Mouse (Mus musculus): Measurements from ENCODE around the gene Ccn2. TPM values are rescaled to one million over a fixed set of nuclear protein-coding genes. Genes with fewer than 3 reads are reported as not detected.

Gene Ccn2
- polyA plus RNA-seq, 1 experiment from 2014 or later: 29.5 TPM

DNA sequence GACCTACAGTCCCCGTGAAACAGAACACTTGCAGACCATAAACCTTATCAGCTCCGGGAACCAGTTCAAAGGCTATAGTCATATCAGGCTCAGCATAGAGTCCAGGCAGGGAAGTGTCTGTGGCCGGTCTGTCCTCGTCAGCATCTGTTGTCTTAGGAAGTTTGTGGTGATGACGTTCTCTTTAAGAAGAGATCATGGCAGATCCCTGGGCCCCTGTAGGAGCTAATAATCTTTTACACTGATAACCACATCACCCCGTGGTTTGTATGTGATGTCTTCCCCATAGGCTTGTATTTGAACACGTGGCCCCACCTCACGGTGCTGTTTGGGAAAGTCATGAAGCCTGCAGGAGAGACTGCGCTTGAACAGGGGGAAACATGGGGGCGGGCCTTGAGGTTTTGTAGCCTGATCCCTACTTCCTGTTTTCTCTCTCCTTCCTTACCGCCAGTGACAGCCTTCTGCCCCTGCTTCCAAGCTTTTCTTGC, 40.1 kb downstream of the Ccn2 start:
- 20% methylated on average over 11 of the region's 11 CpGs for WGBS
- Histone ChIP-seq H3K27me3 (ENCODE audit: control insufficient read depth, insufficient read depth, low read length) (no peaks in the 10 kb centered on the region), H3K4me1 (ENCODE audit: control insufficient read depth in 2 of 2, insufficient read depth in 2 of 2, low read length in 2 of 2) (peaks cover 7 to 26% of the 10 kb centered on the region in 2 experiments), H3K4me2 (ENCODE audit: low read length) (0 out of 2 replicates have a peak overlapping the region, but pooled peaks have one; percentile 7), H3K36me3 (ENCODE audit: control insufficient read depth, insufficient read depth, low read length) (no peaks in the 10 kb centered on the region), H3K27ac (replicated peaks in 1 of 2; ENCODE audit: control insufficient read depth in 1 of 2, insufficient read depth in 1 of 2, low read depth in 2 of 2, low read length in 2 of 2) (peak overlapping the region; percentile 10 to 13; a peak in 1 of 4 replicates), H3K9ac (ENCODE audit: low read length) (no peak overlapping the region), H3K4me3 (ENCODE audit: control insufficient read depth in 1 of 2, insufficient read depth in 1 of 2, low read depth in 1 of 2, low read length in 2 of 2) (no peak overlapping the region), H3K9me3 (ENCODE audit: control insufficient read depth, low read length) (no peaks in the 10 kb centered on the region)
- peak; percentile 32; the same call in 1 of the 2 replicates for ATAC-seq (ENCODE audit: insufficient number of reproducible peaks, insufficient read depth, low FRiP score, low read depth)

DNA sequence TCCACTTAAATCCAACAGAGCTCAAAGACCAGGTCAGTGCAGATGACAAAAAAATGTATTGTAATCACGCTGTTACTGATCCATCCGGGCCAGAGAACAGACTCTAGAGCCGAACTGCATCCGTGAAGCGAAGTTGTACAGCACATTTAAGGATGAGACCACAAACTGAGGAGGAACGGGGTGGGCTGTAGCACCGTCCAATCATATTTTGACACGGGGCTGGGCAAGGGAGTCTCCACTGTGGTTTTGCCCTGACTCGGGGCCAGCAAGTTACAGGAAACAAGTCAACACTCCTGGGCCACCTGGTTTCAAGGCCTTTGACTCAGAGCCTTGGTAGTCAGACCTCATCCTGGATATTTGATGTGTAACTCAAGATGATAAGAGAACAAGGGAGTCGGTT, 40.6 kb downstream of the Ccn2 start:
- no peak overlapping the region for H3K9ac ChIP-seq (ENCODE audit: low read length)
- 89% methylated on average over 10 of the region's 10 CpGs for WGBS
- no peak overlapping the region for H3K4me2 ChIP-seq (ENCODE audit: low read length)
- no peak overlapping the region for H3K4me3 ChIP-seq (ENCODE audit: control insufficient read depth in 1 of 2, insufficient read depth in 1 of 2, low read depth in 1 of 2, low read length in 2 of 2)
- H3K4me1 ChIP-seq (ENCODE audit: control insufficient read depth in 2 of 2, insufficient read depth in 2 of 2, low read length in 2 of 2): peaks cover 7 to 26% of the 10 kb centered on the region in 2 experiments
- ATAC-seq (ENCODE audit: insufficient number of reproducible peaks, insufficient read depth, low FRiP score, low read depth): no peak
- H3K36me3 ChIP-seq (ENCODE audit: control insufficient read depth, insufficient read depth, low read length): no peaks in the 10 kb centered on the region
- no peaks in the 10 kb centered on the region for H3K9me3 ChIP-seq (ENCODE audit: control insufficient read depth, low read length)
- H3K27me3 ChIP-seq (ENCODE audit: control insufficient read depth, insufficient read depth, low read length): no peaks in the 10 kb centered on the region
- peak overlapping the region; percentile 10 to 13; a peak in 1 of 4 replicates for H3K27ac ChIP-seq (replicated peaks in 1 of 2; ENCODE audit: control insufficient read depth in 1 of 2, insufficient read depth in 1 of 2, low read depth in 2 of 2, low read length in 2 of 2)

DNA sequence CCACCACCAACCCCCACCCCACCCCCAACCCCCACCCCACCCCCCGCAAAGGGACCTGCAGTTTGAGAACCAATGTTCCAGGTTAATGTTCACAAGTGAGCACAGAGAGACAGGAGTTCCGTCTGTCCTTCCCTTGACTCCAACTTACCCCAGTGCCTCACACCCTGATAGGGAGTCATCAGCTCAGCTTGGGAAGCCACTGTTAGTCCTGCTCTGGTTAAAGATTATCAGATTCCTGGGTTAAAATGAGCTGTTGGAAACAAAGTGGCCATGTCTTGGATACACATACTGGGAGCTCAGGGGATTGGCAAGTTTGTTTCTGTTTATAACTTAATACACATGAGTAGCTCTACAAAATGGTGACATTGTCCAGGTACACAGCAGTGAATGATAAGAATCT, 41.7 kb downstream of the Ccn2 start:
- no peak overlapping the region for H3K4me3 ChIP-seq (ENCODE audit: control insufficient read depth in 1 of 2, insufficient read depth in 1 of 2, low read depth in 1 of 2, low read length in 2 of 2)
- no peaks in the 10 kb centered on the region for H3K27me3 ChIP-seq (ENCODE audit: control insufficient read depth, insufficient read depth, low read length)
- no peak for ATAC-seq (ENCODE audit: insufficient number of reproducible peaks, insufficient read depth, low FRiP score, low read depth)
- no peaks in the 10 kb centered on the region for H3K9me3 ChIP-seq (ENCODE audit: control insufficient read depth, low read length)
- WGBS: 83% methylated on average over 2 of the region's 2 CpGs
- no peak overlapping the region for H3K4me2 ChIP-seq (ENCODE audit: low read length)
- peaks cover 7 to 26% of the 10 kb centered on the region in 2 experiments for H3K4me1 ChIP-seq (ENCODE audit: control insufficient read depth in 2 of 2, insufficient read depth in 2 of 2, low read length in 2 of 2)
- H3K9ac ChIP-seq (ENCODE audit: low read length): no peak overlapping the region
- H3K27ac ChIP-seq (replicated peaks in 1 of 2; ENCODE audit: control insufficient read depth in 1 of 2, insufficient read depth in 1 of 2, low read depth in 2 of 2, low read length in 2 of 2): no peak overlapping the region
- H3K36me3 ChIP-seq (ENCODE audit: control insufficient read depth, insufficient read depth, low read length): no peaks in the 10 kb centered on the region

DNA sequence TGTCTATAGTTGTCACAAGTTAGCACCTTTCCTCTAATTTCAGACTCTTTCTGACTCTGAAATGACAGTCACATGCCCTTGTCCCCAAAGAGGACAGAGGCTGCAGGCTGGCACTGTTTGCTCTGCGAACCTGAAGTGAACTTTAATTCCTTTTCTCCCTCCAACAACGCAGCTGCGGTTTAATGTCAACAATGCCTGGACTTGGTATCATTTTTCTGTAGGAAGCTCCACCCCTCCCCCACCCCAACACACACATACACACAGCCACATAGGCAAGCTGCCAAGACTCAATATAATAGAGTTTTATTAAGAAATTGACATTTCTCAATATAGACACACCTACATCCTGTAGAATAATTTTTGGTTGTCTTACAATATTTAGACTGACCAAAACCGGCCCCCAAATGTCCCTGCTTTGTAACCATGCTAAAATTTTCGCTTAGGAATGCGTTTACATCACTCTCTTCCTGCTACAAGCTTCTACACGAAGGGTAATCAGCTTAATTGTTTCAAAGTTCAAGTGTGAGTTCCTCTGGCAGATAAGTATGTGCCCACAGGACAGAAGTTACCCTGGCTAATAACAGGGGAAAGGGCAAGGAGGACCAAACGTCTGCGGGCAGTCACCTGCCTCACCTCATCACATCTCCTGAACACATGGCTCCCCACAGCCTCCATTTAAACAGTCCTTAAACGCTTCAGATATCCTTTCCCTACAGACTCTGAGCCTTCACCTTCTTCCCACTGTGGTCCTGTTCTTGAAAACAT, 43.2 kb downstream of the Ccn2 start:
- no peaks in the 10 kb centered on the region for H3K9me3 ChIP-seq (ENCODE audit: control insufficient read depth, low read length)
- ATAC-seq (ENCODE audit: insufficient number of reproducible peaks, insufficient read depth, low FRiP score, low read depth): no peak
- no peaks in the 10 kb centered on the region for H3K36me3 ChIP-seq (ENCODE audit: control insufficient read depth, insufficient read depth, low read length)
- H3K4me3 ChIP-seq (ENCODE audit: control insufficient read depth in 1 of 2, insufficient read depth in 1 of 2, low read depth in 1 of 2, low read length in 2 of 2): no peak overlapping the region
- H3K4me2 ChIP-seq (ENCODE audit: low read length): no peak overlapping the region
- peaks cover 7 to 26% of the 10 kb centered on the region in 2 experiments for H3K4me1 ChIP-seq (ENCODE audit: control insufficient read depth in 2 of 2, insufficient read depth in 2 of 2, low read length in 2 of 2)
- no peak overlapping the region for H3K9ac ChIP-seq (ENCODE audit: low read length)
- H3K27me3 ChIP-seq (ENCODE audit: control insufficient read depth, insufficient read depth, low read length): no peaks in the 10 kb centered on the region
- 43% methylated on average over 10 of the region's 10 CpGs for WGBS
- no peak overlapping the region for H3K27ac ChIP-seq (replicated peaks in 1 of 2; ENCODE audit: control insufficient read depth in 1 of 2, insufficient read depth in 1 of 2, low read depth in 2 of 2, low read length in 2 of 2)

DNA sequence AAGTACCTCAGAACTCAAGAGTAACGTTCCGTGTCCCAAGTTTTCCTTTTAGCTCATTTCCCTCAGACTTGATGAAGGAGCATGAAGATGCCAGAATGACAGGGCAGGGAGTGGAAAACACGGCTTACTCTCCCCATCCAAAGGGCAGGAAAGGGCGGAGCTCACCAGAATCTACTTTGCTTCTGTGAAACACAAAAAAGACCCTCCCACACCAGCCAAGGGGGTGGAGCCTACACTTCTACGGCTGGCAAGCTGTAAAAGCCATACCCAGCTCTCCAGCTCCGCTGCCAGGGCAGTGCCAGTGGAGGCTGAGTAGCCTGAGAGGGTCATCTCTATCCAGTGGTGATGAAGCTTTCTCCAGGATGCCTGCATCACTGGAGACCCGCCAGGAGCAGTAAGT, 44.4 kb downstream of the Ccn2 start:
- peaks cover 5 to 21% of the 10 kb centered on the region in 2 experiments for H3K4me1 ChIP-seq (ENCODE audit: control insufficient read depth in 2 of 2, insufficient read depth in 2 of 2, low read length in 2 of 2)
- H3K9me3 ChIP-seq (ENCODE audit: control insufficient read depth, low read length): no peaks in the 10 kb centered on the region
- H3K9ac ChIP-seq (ENCODE audit: low read length): no peak overlapping the region
- H3K36me3 ChIP-seq (ENCODE audit: control insufficient read depth, insufficient read depth, low read length): no peaks in the 10 kb centered on the region
- 58% methylated on average over 7 of the region's 7 CpGs for WGBS
- no peak overlapping the region for H3K27ac ChIP-seq (replicated peaks in 1 of 2; ENCODE audit: control insufficient read depth in 1 of 2, insufficient read depth in 1 of 2, low read depth in 2 of 2, low read length in 2 of 2)
- no peaks in the 10 kb centered on the region for H3K27me3 ChIP-seq (ENCODE audit: control insufficient read depth, insufficient read depth, low read length)
- H3K4me3 ChIP-seq (ENCODE audit: control insufficient read depth in 1 of 2, insufficient read depth in 1 of 2, low read depth in 1 of 2, low read length in 2 of 2): no peak overlapping the region
- no peak overlapping the region for H3K4me2 ChIP-seq (ENCODE audit: low read length)
- no peak; the same call in 1 of the 2 replicates for ATAC-seq (ENCODE audit: insufficient number of reproducible peaks, insufficient read depth, low FRiP score, low read depth)

DNA sequence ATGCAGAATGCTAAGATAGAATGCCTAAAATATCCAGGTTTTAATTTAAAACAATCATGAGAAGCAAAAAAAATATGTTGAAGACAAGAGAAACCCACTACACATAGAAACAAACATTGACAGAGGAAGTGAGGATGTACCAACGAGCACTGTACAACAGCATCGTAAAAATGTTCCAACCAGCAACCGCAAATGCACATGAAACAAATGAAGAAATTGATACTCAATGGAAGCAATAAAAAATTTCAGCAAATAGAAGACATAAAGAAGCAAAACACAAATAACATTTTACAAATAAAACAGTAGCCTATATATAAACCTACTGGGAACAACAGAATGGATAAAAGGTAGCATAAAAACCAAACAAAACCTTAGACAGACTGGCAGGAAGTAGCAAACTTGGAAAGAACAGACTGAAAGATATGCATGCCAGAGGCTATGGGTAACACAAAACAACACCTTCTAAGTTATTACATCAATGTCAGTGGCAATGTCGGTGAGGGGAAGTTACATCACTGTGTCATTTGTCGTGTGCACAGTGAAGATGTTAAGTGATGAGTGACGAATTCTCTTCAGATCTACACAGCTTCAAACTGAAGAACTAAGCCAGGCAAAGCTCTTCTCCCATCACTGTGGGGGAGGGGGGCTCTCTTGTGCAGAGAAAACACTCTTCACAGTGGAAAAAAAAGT, 45.1 kb downstream of the Ccn2 start:
- 65% methylated on average over 6 of the region's 6 CpGs for WGBS
- H3K4me2 ChIP-seq (ENCODE audit: low read length): no peak overlapping the region

DNA sequence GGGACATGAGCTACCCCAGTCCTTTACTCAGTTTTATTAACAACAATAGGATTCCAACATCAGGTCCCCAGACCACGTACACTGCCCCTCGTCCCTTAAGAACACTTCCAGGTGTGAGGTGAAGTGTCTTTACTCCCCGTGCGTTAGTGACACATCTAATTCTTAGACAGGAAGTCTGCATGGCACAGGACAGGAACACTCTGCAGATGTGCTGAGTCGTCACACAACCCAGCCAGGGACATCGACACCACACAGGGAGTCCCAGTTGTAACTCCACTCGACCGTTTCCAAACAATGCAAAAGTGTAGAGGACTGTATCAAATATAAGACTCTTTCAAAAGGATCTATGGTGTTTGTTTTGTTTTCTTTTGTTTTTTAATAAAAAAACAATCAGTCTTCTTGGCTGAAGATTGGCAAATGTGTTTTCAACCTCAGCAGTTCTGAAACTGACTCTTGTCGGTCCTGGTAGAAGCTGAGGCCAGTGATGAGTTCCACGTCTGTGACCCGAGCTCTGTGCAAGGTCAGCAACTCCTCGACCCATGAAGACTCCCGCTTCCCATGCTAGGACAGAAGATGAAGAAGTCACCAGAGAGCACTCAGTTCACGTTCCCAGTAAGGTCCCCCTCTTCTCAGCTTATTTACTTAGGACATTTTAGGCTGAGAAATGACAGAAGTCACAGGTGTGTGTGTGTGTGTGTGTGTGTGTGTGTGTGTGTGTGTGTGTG, 46.3 kb downstream of the Ccn2 start:
- Histone ChIP-seq H3K4me3 (ENCODE audit: control insufficient read depth in 1 of 2, insufficient read depth in 1 of 2, low read depth in 1 of 2, low read length in 2 of 2) (no peak overlapping the region), H3K27ac (replicated peaks in 1 of 2; ENCODE audit: control insufficient read depth in 1 of 2, insufficient read depth in 1 of 2, low read depth in 2 of 2, low read length in 2 of 2) (no peak overlapping the region), H3K36me3 (ENCODE audit: control insufficient read depth, insufficient read depth, low read length) (no peaks in the 10 kb centered on the region), H3K27me3 (ENCODE audit: control insufficient read depth, insufficient read depth, low read length) (no peaks in the 10 kb centered on the region), H3K9me3 (ENCODE audit: control insufficient read depth, low read length) (no peaks in the 10 kb centered on the region), H3K4me1 (ENCODE audit: control insufficient read depth in 2 of 2, insufficient read depth in 2 of 2, low read length in 2 of 2) (peaks cover 3 to 10% of the 10 kb centered on the region in 2 experiments), H3K4me2 (ENCODE audit: low read length) (no peak overlapping the region), H3K9ac (ENCODE audit: low read length) (no peak overlapping the region)
- no peak for ATAC-seq (ENCODE audit: insufficient number of reproducible peaks, insufficient read depth, low FRiP score, low read depth)
- 65% methylated on average over 14 of the region's 14 CpGs for WGBS

More for the DNA sequence above, 45.1 kb downstream of the Ccn2 start:
- no peaks in the 10 kb centered on the region for H3K9me3 ChIP-seq (ENCODE audit: control insufficient read depth, low read length)
- H3K27me3 ChIP-seq (ENCODE audit: control insufficient read depth, insufficient read depth, low read length): no peaks in the 10 kb centered on the region
- no peak overlapping the region for H3K9ac ChIP-seq (ENCODE audit: low read length)
- H3K4me3 ChIP-seq (ENCODE audit: control insufficient read depth in 1 of 2, insufficient read depth in 1 of 2, low read depth in 1 of 2, low read length in 2 of 2): no peak overlapping the region
- H3K27ac ChIP-seq (replicated peaks in 1 of 2; ENCODE audit: control insufficient read depth in 1 of 2, insufficient read depth in 1 of 2, low read depth in 2 of 2, low read length in 2 of 2): no peak overlapping the region
- peaks cover 3 to 14% of the 10 kb centered on the region in 2 experiments for H3K4me1 ChIP-seq (ENCODE audit: control insufficient read depth in 2 of 2, insufficient read depth in 2 of 2, low read length in 2 of 2)
- ATAC-seq (ENCODE audit: insufficient number of reproducible peaks, insufficient read depth, low FRiP score, low read depth): no peak
- no peaks in the 10 kb centered on the region for H3K36me3 ChIP-seq (ENCODE audit: control insufficient read depth, insufficient read depth, low read length)
